In the genomic region with DNA sequence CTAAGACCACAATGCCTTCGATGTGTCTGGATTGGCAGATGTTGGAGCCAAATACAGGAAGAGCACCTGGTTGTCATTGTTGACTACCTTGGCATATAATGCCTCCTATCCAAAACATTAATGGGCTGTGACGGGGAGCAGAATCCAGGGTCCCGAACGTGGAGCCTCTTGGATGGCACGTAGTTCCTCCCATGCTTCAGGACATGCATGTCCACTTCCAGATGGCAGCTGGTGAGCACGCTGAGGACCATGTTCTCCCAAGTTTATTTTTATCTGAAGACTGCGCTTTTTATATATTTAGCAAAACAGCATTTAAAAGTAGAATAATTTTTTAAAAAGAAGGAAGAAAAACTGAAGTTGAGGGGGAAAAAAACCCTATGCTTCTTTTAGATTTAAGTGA, we compare ENCODE assay signal across 22 mouse cellular contexts.
"Had no signal": no experiment of that assay in that cellular context is flagged by ENCODE, and none has a peak within 500 bp of the region (broad histone marks: within the 10 kb centered on the region; RNA-seq: fewer than 3 reads in every experiment).

No protein-coding gene starts in this region.

- H3K4me3 ChIP-seq: gastrocnemius, adult 2 months; heart, embryonic 10.5 days; heart, embryonic 13.5 days; heart, embryonic 15.5 days; hindbrain, embryonic 13.5 days; hindbrain, embryonic 15.5 days; limb, embryonic 13.5 days; limb, embryonic 15.5 days; liver, embryonic 12.5 days had no signal

- ATAC-seq: hindbrain, postnatal 0 days; intestine, embryonic 16.5 days; liver, embryonic 12.5 days had no signal

- DNase-seq: gastrocnemius, adult 2 months; gastrocnemius, postnatal 10 days; gastrocnemius, postnatal 25 days; heart, adult 18-20 months; heart, postnatal 14 days; heart, postnatal 36 days; kidney, adult 11 months; kidney, adult 9 months; kidney, postnatal 10 days; kidney, postnatal 25 days; left cerebral cortex, postnatal 4 days had no signal

- H3K27ac ChIP-seq: gastrocnemius, adult 2 months; heart, embryonic 10.5 days; heart, embryonic 13.5 days; heart, embryonic 15.5 days; hindbrain, embryonic 13.5 days; hindbrain, embryonic 15.5 days; hindbrain, postnatal 0 days; limb, embryonic 13.5 days; limb, embryonic 15.5 days; liver, embryonic 12.5 days; liver, embryonic 14.5 days had no signal
